Mouse (Mus musculus): Measurements from ENCODE around the gene Cln6. TPM values are rescaled to one million over a fixed set of nuclear protein-coding genes. Genes with fewer than 3 reads are reported as not detected.
"Not testable (repeated sequence)": the region's sequence is repeated elsewhere in the genome, so short reads cannot be mapped to it uniquely, and the experiment has no call there.

Gene Cln6
- polyA plus RNA-seq, 1 experiment from 2014 or later = 12.1 TPM

- no peak for DNase-seq (ENCODE audit: low spot score)
- Histone ChIP-seq H3K4me3 (no peak overlapping the region), H3K36me3 (replicated peaks) (no peaks in the 10 kb centered on the region), H3K27ac (replicated peaks) (no peak overlapping the region), H3K4me1 (0 out of 2 replicates have a peak, but pooled peaks cover 6% of the 10 kb centered on the region), H3K9me3 (no peaks in the 10 kb centered on the region), H3K27me3 (replicated peaks; ENCODE audit: low read depth, poor library complexity, severe bottlenecking) (no peaks in the 10 kb centered on the region)
- WGBS = 82% methylated on average over 4 of the region's 4 CpGs
Measured at GRCm38 (mm10) chr9:62817828-62818614, 20.6 kb upstream of the Cln6 start.

GRCm38 (mm10) chr9:62819494-62819893 is 19.1 kb upstream of the Cln6 start:
- Histone ChIP-seq H3K27me3 (replicated peaks; ENCODE audit: low read depth, poor library complexity, severe bottlenecking) (no peaks in the 10 kb centered on the region), H3K27ac (replicated peaks) (no peak overlapping the region), H3K4me3 (no peak overlapping the region), H3K9me3 (no peaks in the 10 kb centered on the region), H3K4me1 (0 out of 2 replicates have a peak, but pooled peaks cover 6% of the 10 kb centered on the region), H3K36me3 (replicated peaks) (no peaks in the 10 kb centered on the region)
- WGBS = 88% methylated on average over 3 of the region's 3 CpGs
- no peak for DNase-seq (ENCODE audit: low spot score)

GRCm38 (mm10) chr9:62819910-62820309 is 18.7 kb upstream of the Cln6 start:
- DNase-seq (ENCODE audit: low spot score); H3K27ac ChIP-seq (replicated peaks); H3K27me3 ChIP-seq (replicated peaks; ENCODE audit: low read depth, poor library complexity, severe bottlenecking); H3K4me3 ChIP-seq; H3K4me1 ChIP-seq; H3K36me3 ChIP-seq (replicated peaks); H3K9me3 ChIP-seq: not testable (repeated sequence)
- WGBS = 89% methylated on average over 6 of the region's 6 CpGs

- peaks cover 16% of the 10 kb centered on the region for H3K4me1 ChIP-seq
- H3K9me3 ChIP-seq = no peaks in the 10 kb centered on the region
- DNase-seq (ENCODE audit: low spot score) = no peak
- no peak overlapping the region for H3K27ac ChIP-seq (replicated peaks)
- H3K36me3 ChIP-seq (replicated peaks) = no peaks in the 10 kb centered on the region
- no peaks in the 10 kb centered on the region for H3K27me3 ChIP-seq (replicated peaks; ENCODE audit: low read depth, poor library complexity, severe bottlenecking)
- WGBS = 88% methylated on average over 6 of the region's 6 CpGs
- no peak overlapping the region for H3K4me3 ChIP-seq
Measured at GRCm38 (mm10) chr9:62820829-62821228, 17.8 kb upstream of the Cln6 start.

GRCm38 (mm10) chr9:62821811-62822210 is 16.8 kb upstream of the Cln6 start:
- Histone ChIP-seq H3K9me3 (no peaks in the 10 kb centered on the region), H3K36me3 (replicated peaks) (no peaks in the 10 kb centered on the region), H3K4me1 (peaks cover 22% of the 10 kb centered on the region), H3K4me3 (no peak overlapping the region), H3K27ac (replicated peaks) (no peak overlapping the region), H3K27me3 (replicated peaks; ENCODE audit: low read depth, poor library complexity, severe bottlenecking) (no peaks in the 10 kb centered on the region)
- DNase-seq (ENCODE audit: low spot score) = no peak
- 94% methylated on average over 7 of the region's 7 CpGs for WGBS

- no peaks in the 10 kb centered on the region for H3K36me3 ChIP-seq (replicated peaks)
- no peaks in the 10 kb centered on the region; the same call in 1 of the 2 replicates for H3K27me3 ChIP-seq (replicated peaks; ENCODE audit: low read depth, poor library complexity, severe bottlenecking)
- peak overlapping the region; percentile 85 for H3K27ac ChIP-seq (replicated peaks)
- DNase-seq (ENCODE audit: low spot score) = peak; percentile 64
- no peaks in the 10 kb centered on the region for H3K9me3 ChIP-seq
- peaks cover 35% of the 10 kb centered on the region for H3K4me1 ChIP-seq
- peak overlapping the region; percentile 21 for H3K4me3 ChIP-seq
- 6% methylated on average over 9 of the region's 9 CpGs for WGBS
Measured at GRCm38 (mm10) chr9:62825791-62826393, 12.7 kb upstream of the Cln6 start.

GRCm38 (mm10) chr9:62826456-62826855 is 12.1 kb upstream of the Cln6 start:
- DNase-seq (ENCODE audit: low spot score) = peak; percentile 21
- Histone ChIP-seq H3K27me3 (replicated peaks; ENCODE audit: low read depth, poor library complexity, severe bottlenecking) (no peaks in the 10 kb centered on the region; the same call in 1 of the 2 replicates), H3K9me3 (no peaks in the 10 kb centered on the region), H3K27ac (replicated peaks) (peak overlapping the region; percentile 85), H3K4me3 (peak overlapping the region; percentile 21), H3K36me3 (replicated peaks) (no peaks in the 10 kb centered on the region), H3K4me1 (peaks cover 35% of the 10 kb centered on the region)
- WGBS = 8% methylated on average over 7 of the region's 7 CpGs

- 8% methylated on average over 24 of the region's 24 CpGs for WGBS
Measured at GRCm38 (mm10) chr9:62827939-62828652, 10.5 kb upstream of the Cln6 start.

GRCm38 (mm10) chr9:62828662-62829086 is 9.9 kb upstream of the Cln6 start:
- H3K27ac ChIP-seq (replicated peaks) = peak overlapping the region; percentile 78; the same call in 1 of the 2 replicates

More at GRCm38 (mm10) chr9:62827939-62828652, 10.5 kb upstream of the Cln6 start:
- Histone ChIP-seq H3K9me3 (no peaks in the 10 kb centered on the region), H3K4me1 (peaks cover 35% of the 10 kb centered on the region), H3K36me3 (replicated peaks) (no peaks in the 10 kb centered on the region), H3K27ac (replicated peaks) (peak overlapping the region; percentile 78), H3K4me3 (peak overlapping the region; percentile 42), H3K27me3 (replicated peaks; ENCODE audit: low read depth, poor library complexity, severe bottlenecking) (no peaks in the 10 kb centered on the region; the same call in 1 of the 2 replicates)
- no peak for DNase-seq (ENCODE audit: low spot score)

GRCm38 (mm10) chr9:62829877-62830276 is 8.7 kb upstream of the Cln6 start:
- H3K4me3 ChIP-seq = no peak overlapping the region
- 79% methylated on average over 6 of the region's 6 CpGs for WGBS
- H3K27ac ChIP-seq (replicated peaks) = no peak overlapping the region
- H3K36me3 ChIP-seq (replicated peaks) = no peaks in the 10 kb centered on the region
- H3K4me1 ChIP-seq = peaks cover 35% of the 10 kb centered on the region
- no peak for DNase-seq (ENCODE audit: low spot score)
- H3K27me3 ChIP-seq (replicated peaks; ENCODE audit: low read depth, poor library complexity, severe bottlenecking) = no peaks in the 10 kb centered on the region; the same call in 1 of the 2 replicates
- H3K9me3 ChIP-seq = no peaks in the 10 kb centered on the region

More at GRCm38 (mm10) chr9:62828662-62829086, 9.9 kb upstream of the Cln6 start:
- Histone ChIP-seq H3K4me3 (peak overlapping the region; percentile 42), H3K4me1 (peaks cover 35% of the 10 kb centered on the region), H3K27me3 (replicated peaks; ENCODE audit: low read depth, poor library complexity, severe bottlenecking) (no peaks in the 10 kb centered on the region; the same call in 1 of the 2 replicates), H3K9me3 (no peaks in the 10 kb centered on the region), H3K36me3 (replicated peaks) (no peaks in the 10 kb centered on the region)
- under 1% methylated on average over 23 of the region's 23 CpGs for WGBS
- peak; percentile 98 for DNase-seq (ENCODE audit: low spot score)

- Histone ChIP-seq H3K36me3 (replicated peaks) (no peaks in the 10 kb centered on the region), H3K27ac (replicated peaks) (no peak overlapping the region), H3K4me1 (peaks cover 33% of the 10 kb centered on the region), H3K27me3 (replicated peaks; ENCODE audit: low read depth, poor library complexity, severe bottlenecking) (no peaks in the 10 kb centered on the region), H3K4me3 (no peak overlapping the region), H3K9me3 (no peaks in the 10 kb centered on the region)
- 85% methylated on average over 5 of the region's 5 CpGs for WGBS
- DNase-seq (ENCODE audit: low spot score) = no peak
Measured at GRCm38 (mm10) chr9:62834906-62835305, 3.7 kb upstream of the Cln6 start.

- no peak overlapping the region for H3K27ac ChIP-seq (replicated peaks)
- H3K4me3 ChIP-seq = no peak overlapping the region
- no peaks in the 10 kb centered on the region for H3K9me3 ChIP-seq
- H3K4me1 ChIP-seq = peaks cover 43% of the 10 kb centered on the region
- no peaks in the 10 kb centered on the region for H3K27me3 ChIP-seq (replicated peaks; ENCODE audit: low read depth, poor library complexity, severe bottlenecking)
- peaks cover 4% of the 10 kb centered on the region; the same call in 1 of the 2 replicates for H3K36me3 ChIP-seq (replicated peaks)
- no peak for DNase-seq (ENCODE audit: low spot score)
- 64% methylated on average over 4 of the region's 4 CpGs for WGBS
Measured at GRCm38 (mm10) chr9:62835705-62836446, 2.7 kb upstream of the Cln6 start.
